ENCODE assay signal across 8 mouse cellular contexts in genomic region chr9:62121551-62122447, GRCm38 (mm10). TPM values are rescaled to one million over a fixed set of nuclear protein-coding genes. Genes with fewer than 3 reads are reported as not detected.
A peak's percentile ranks its signal among the peaks of the same experiment; 100 is the strongest.
DNase-seq lines count a peak whose midpoint lies in the region; ATAC-seq and TF ChIP-seq lines count a peak whose summit lies in the region.

No protein-coding gene starts in this region.

- H3K4me2 ChIP-seq in hindbrain, postnatal 0 days (ENCODE audit: low read depth, low read length), result peak overlapping the region; percentile 62

- WGBS in hindbrain, postnatal 0 days, result under 1% methylated on average over 59 of the region's 59 CpGs

- intact Hi-C loops in left cerebral cortex, postnatal 25 days (cut with DNase I), result loop anchor here (5.0 kb wide), 3 partner anchors 79 to 174 kb away; partner anchors contain the start of gene Kif23

- peak; percentile 45 for TF ChIP-seq CTCF in hindbrain, postnatal 0 days (IDR thresholded peaks at IDR 0.05; ENCODE audit: low read depth)

- no peaks in the 10 kb centered on the region for H3K27me3 ChIP-seq in hindbrain, postnatal 0 days (ENCODE audit: insufficient read depth, low read length)

- DNase-seq in left cerebral cortex, adult 18-20 months (ENCODE audit: low spot score in 2 of 2), result peak; percentile 23 to 32
- DNase-seq in left cerebral cortex, adult 11 months (ENCODE audit: low spot score), result no peak
- peak; percentile 58 for DNase-seq in cerebellum, adult 9-11 months
- peak; percentile 34 for DNase-seq in gastrocnemius, postnatal 10 days
- peak; percentile 50 for DNase-seq in hindbrain, postnatal 0 days (ENCODE audit: low spot score)
- peak; percentile 27 to 44 for DNase-seq in left cerebral cortex, postnatal 25 days (ENCODE audit: low spot score in 2 of 2)
- peak; percentile 47 for DNase-seq in mesoderm, embryonic 11.5 days (ENCODE audit: low read depth, low spot score)
- DNase-seq in spleen, postnatal 36 days (ENCODE audit: low spot score in 2 of 2), result peak; percentile 32 to 42

- peaks cover 9% of the 10 kb centered on the region; the same call in 1 of the 2 replicates for H3K4me1 ChIP-seq in hindbrain, postnatal 0 days (ENCODE audit: insufficient read depth, low read length)

- no peaks in the 10 kb centered on the region for H3K36me3 ChIP-seq in hindbrain, postnatal 0 days (ENCODE audit: insufficient read depth, low read length)

- H3K9me3 ChIP-seq in hindbrain, postnatal 0 days (ENCODE audit: low read length), result no peaks in the 10 kb centered on the region

- H3K9ac ChIP-seq in hindbrain, postnatal 0 days (replicated peaks; ENCODE audit: low read length), result peak overlapping the region; percentile 83

- H3K27ac ChIP-seq in hindbrain, postnatal 0 days, result peak overlapping the region; percentile 94

- ATAC-seq in hindbrain, postnatal 0 days, result peak; percentile 13

- peak overlapping the region; percentile 81 for H3K4me3 ChIP-seq in hindbrain, postnatal 0 days (ENCODE audit: low read length)

RNA-seq across cellular contexts. Expression of gene Glce, which starts 0.7 kb away (rescaled TPM):
- total RNA-seq in left cerebral cortex, adult 18-20 months (2021), result 10 to 100 TPM; 37.1 to 37.8 TPM
- total RNA-seq in gastrocnemius, postnatal 10 days (2021), result 10 to 100 TPM; 15.3 to 18.3 TPM
- total RNA-seq in hindbrain, postnatal 0 days (2014; rRNA removed), result 42.1 and 44.5 TPM in 2 replicates
- 21.0 and 25.1 TPM in 2 replicates for polyA plus RNA-seq in hindbrain, postnatal 0 days (2015; fragmentation: Nextera tagmentation; extraction: Ambion mirVana)
- 10 to 100 TPM; 31.8 to 32.5 TPM for total RNA-seq in left cerebral cortex, postnatal 25 days (2021)
